Mouse (Mus musculus) E14TG2a.4 (cell line): ENCODE data around the gene Pga5.
A peak's percentile ranks its signal among the peaks of the same experiment; 100 is the strongest.

Experiments
- H3K27me3 ChIP-seq: 2 replicates; pipeline ENCODE4 v1.6.1; 2014; ENCODE audit warnings: low read length, control low read depth; ENCODE audit not compliant: insufficient read depth
- H3K36me3 ChIP-seq: 2 replicates; pipeline ENCODE4 v1.6.1; 2014; ENCODE audit warnings: low read length, control low read depth; ENCODE audit not compliant: insufficient read depth
- H3K4me1 ChIP-seq: replicated peaks from 2 replicates; pipeline ENCODE4 v1.6.1; 2014; ENCODE audit warnings: low read depth, low read length, control low read depth
- H3K4me3 ChIP-seq: replicated peaks from 2 replicates; pipeline ENCODE4 v1.5.1; 2014; ENCODE audit warnings: mild to moderate bottlenecking, low read length
- H3K9me3 ChIP-seq: 2 replicates; pipeline ENCODE4 v1.6.1; 2014; ENCODE audit warnings: low read length, control low read depth
- CTCF ChIP-seq: conservative IDR thresholded peaks from 2 replicates; pipeline ENCODE4 v1.5.1; 2014; ENCODE audit warnings: low read length
- NANOG ChIP-seq: IDR thresholded peaks from 2 replicates; pipeline ENCODE4 v1.6.1; 2014; ENCODE audit warnings: borderline replicate concordance, low read length, mixed read lengths
- POU5F1 ChIP-seq: IDR thresholded peaks from 2 replicates; pipeline ENCODE4 v1.6.1; 2014; ENCODE audit warnings: low read length, borderline replicate concordance

Gene Pga5

GRCm38 (mm10) chr19:10715476-10715875 is 37.6 kb upstream of the Pga5 start:
- no peaks in the 10 kb centered on the region for H3K9me3 ChIP-seq
- peaks cover 31% of the 10 kb centered on the region for H3K4me1 ChIP-seq
- H3K27me3 ChIP-seq = no peaks in the 10 kb centered on the region; the same call in 1 of the 2 replicates
- TF ChIP-seq NANOG (no peak), CTCF (no peak), POU5F1 (no peak)
- H3K4me3 ChIP-seq = no peak overlapping the region
- H3K36me3 ChIP-seq = peaks cover 38% of the 10 kb centered on the region

- peaks cover 43% of the 10 kb centered on the region for H3K36me3 ChIP-seq
These were observed 37.0 kb upstream of the Pga5 start for GRCm38 (mm10) chr19:10714682-10715475.

GRCm38 (mm10) chr19:10714168-10714567 is 36.3 kb upstream of the Pga5 start:
- H3K9me3 ChIP-seq = no peaks in the 10 kb centered on the region
- H3K4me1 ChIP-seq = peaks cover 32% of the 10 kb centered on the region
- H3K36me3 ChIP-seq = peaks cover 43% of the 10 kb centered on the region
- TF ChIP-seq POU5F1 (no peak), CTCF (no peak)
- H3K4me3 ChIP-seq = no peak overlapping the region
- no peaks in the 10 kb centered on the region for H3K27me3 ChIP-seq

More at GRCm38 (mm10) chr19:10714682-10715475, 37.0 kb upstream of the Pga5 start:
- no peaks in the 10 kb centered on the region; the same call in 1 of the 2 replicates for H3K27me3 ChIP-seq
- H3K9me3 ChIP-seq = no peaks in the 10 kb centered on the region
- TF ChIP-seq POU5F1 (no peak), CTCF (peak; percentile 84)
- H3K4me1 ChIP-seq = peaks cover 30% of the 10 kb centered on the region
- no peak overlapping the region for H3K4me3 ChIP-seq

- no peak for TF ChIP-seq POU5F1
- TF ChIP-seq CTCF = no peak
- no peak for TF ChIP-seq NANOG
- Histone ChIP-seq H3K36me3 (peaks cover 43% of the 10 kb centered on the region), H3K4me1 (peaks cover 38% of the 10 kb centered on the region), H3K27me3 (no peaks in the 10 kb centered on the region), H3K9me3 (no peaks in the 10 kb centered on the region), H3K4me3 (no peak overlapping the region)
These were observed 35.7 kb upstream of the Pga5 start for GRCm38 (mm10) chr19:10713551-10713950.

- TF ChIP-seq POU5F1 = no peak
- TF ChIP-seq CTCF = no peak
- no peak for TF ChIP-seq NANOG
- H3K36me3 ChIP-seq = peaks cover 52% of the 10 kb centered on the region
- peaks cover 42% of the 10 kb centered on the region for H3K4me1 ChIP-seq
- no peaks in the 10 kb centered on the region for H3K9me3 ChIP-seq
- H3K4me3 ChIP-seq = no peak overlapping the region
- H3K27me3 ChIP-seq = no peaks in the 10 kb centered on the region
These were observed 34.8 kb upstream of the Pga5 start for GRCm38 (mm10) chr19:10712646-10713045.

GRCm38 (mm10) chr19:10712194-10712593 is 34.3 kb upstream of the Pga5 start:
- no peaks in the 10 kb centered on the region for H3K27me3 ChIP-seq
- H3K36me3 ChIP-seq = peaks cover 56% of the 10 kb centered on the region
- peaks cover 47% of the 10 kb centered on the region for H3K4me1 ChIP-seq
- TF ChIP-seq POU5F1 = no peak
- TF ChIP-seq NANOG = no peak
- TF ChIP-seq CTCF = no peak
- H3K9me3 ChIP-seq = no peaks in the 10 kb centered on the region
- no peak overlapping the region for H3K4me3 ChIP-seq

GRCm38 (mm10) chr19:10710751-10711150 is 32.9 kb upstream of the Pga5 start:
- H3K9me3 ChIP-seq = no peaks in the 10 kb centered on the region
- H3K4me1 ChIP-seq = peaks cover 52% of the 10 kb centered on the region
- H3K36me3 ChIP-seq = peaks cover 68% of the 10 kb centered on the region
- TF ChIP-seq CTCF (no peak), NANOG (no peak), POU5F1 (no peak)
- no peak overlapping the region for H3K4me3 ChIP-seq
- H3K27me3 ChIP-seq = no peaks in the 10 kb centered on the region

GRCm38 (mm10) chr19:10710088-10710511 is 32.2 kb upstream of the Pga5 start:
- H3K36me3 ChIP-seq = peaks cover 68% of the 10 kb centered on the region
- no peaks in the 10 kb centered on the region for H3K9me3 ChIP-seq
- H3K4me3 ChIP-seq = no peak overlapping the region
- peaks cover 49% of the 10 kb centered on the region for H3K4me1 ChIP-seq
- TF ChIP-seq NANOG (no peak), CTCF (0 out of 2 replicates have a peak, but pooled peaks have one; percentile 13), POU5F1 (no peak)
- H3K27me3 ChIP-seq = no peaks in the 10 kb centered on the region
